Mouse (Mus musculus): ENCODE results near the gene Gm1043. TPM values are rescaled to one million over a fixed set of nuclear protein-coding genes. Genes with fewer than 3 reads are reported as not detected.

Gm1043 gene
- polyA plus RNA-seq, 1 experiment: not detected

- no peak overlapping the region for H3K27ac ChIP-seq (ENCODE audit: insufficient read depth, low read depth, low read length)
- no peak overlapping the region for H3K4me3 ChIP-seq (ENCODE audit: insufficient read depth, low read depth, low read length)
- H3K4me1 ChIP-seq (ENCODE audit: control insufficient read depth, insufficient read depth, low read length): peaks cover 23% of the 10 kb centered on the region
- 94% methylated on average over 8 of the region's 8 CpGs for WGBS
- TF ChIP-seq CTCF (IDR thresholded peaks at IDR 0.05; ENCODE audit: insufficient read depth, low read depth, low read length) (no peak), POLR2A (IDR thresholded peaks at IDR 0.05; ENCODE audit: insufficient read depth, low read depth, low read length) (no peak)
These were observed 23.6 kb upstream of the Gm1043 start for GRCm38 (mm10) chr5:37061612-37062011.

GRCm38 (mm10) chr5:37064454-37065449, 20.4 kb upstream of the Gm1043 start:
- H3K27ac ChIP-seq (ENCODE audit: insufficient read depth, low read depth, low read length): no peak overlapping the region
- 64% methylated on average over 13 of the region's 13 CpGs for WGBS
- no peak overlapping the region for H3K4me3 ChIP-seq (ENCODE audit: insufficient read depth, low read depth, low read length)
- peaks cover 24% of the 10 kb centered on the region for H3K4me1 ChIP-seq (ENCODE audit: control insufficient read depth, insufficient read depth, low read length)
- TF ChIP-seq CTCF (IDR thresholded peaks at IDR 0.05; ENCODE audit: insufficient read depth, low read depth, low read length) (no peak), POLR2A (IDR thresholded peaks at IDR 0.05; ENCODE audit: insufficient read depth, low read depth, low read length) (no peak)

GRCm38 (mm10) chr5:37066703-37067568, 18.2 kb upstream of the Gm1043 start:
- peaks cover 19% of the 10 kb centered on the region for H3K4me1 ChIP-seq (ENCODE audit: control insufficient read depth, insufficient read depth, low read length)
- 68% methylated on average over 8 of the region's 8 CpGs for WGBS
- no peak overlapping the region for H3K4me3 ChIP-seq (ENCODE audit: insufficient read depth, low read depth, low read length)
- TF ChIP-seq POLR2A (IDR thresholded peaks at IDR 0.05; ENCODE audit: insufficient read depth, low read depth, low read length): no peak
- TF ChIP-seq CTCF (IDR thresholded peaks at IDR 0.05; ENCODE audit: insufficient read depth, low read depth, low read length): no peak
- no peak overlapping the region for H3K27ac ChIP-seq (ENCODE audit: insufficient read depth, low read depth, low read length)

GRCm38 (mm10) chr5:37073660-37074059, 11.5 kb upstream of the Gm1043 start:
- no peak for TF ChIP-seq CTCF (IDR thresholded peaks at IDR 0.05; ENCODE audit: insufficient read depth, low read depth, low read length)
- Histone ChIP-seq H3K4me1 (ENCODE audit: control insufficient read depth, insufficient read depth, low read length) (peaks cover 28% of the 10 kb centered on the region), H3K27ac (ENCODE audit: insufficient read depth, low read depth, low read length) (no peak overlapping the region), H3K4me3 (ENCODE audit: insufficient read depth, low read depth, low read length) (no peak overlapping the region)
- 88% methylated on average over 4 of the region's 4 CpGs for WGBS

- 37% methylated on average over 12 of the region's 12 CpGs for WGBS
- TF ChIP-seq CTCF (IDR thresholded peaks at IDR 0.05; ENCODE audit: insufficient read depth, low read depth, low read length) (no peak), POLR2A (IDR thresholded peaks at IDR 0.05; ENCODE audit: insufficient read depth, low read depth, low read length) (no peak)
- H3K27ac ChIP-seq (ENCODE audit: insufficient read depth, low read depth, low read length): peak overlapping the region; percentile 85
- no peak overlapping the region for H3K4me3 ChIP-seq (ENCODE audit: insufficient read depth, low read depth, low read length)
- H3K4me1 ChIP-seq (ENCODE audit: control insufficient read depth, insufficient read depth, low read length): peaks cover 42% of the 10 kb centered on the region
These were observed 8.4 kb upstream of the Gm1043 start for GRCm38 (mm10) chr5:37076692-37077329.

GRCm38 (mm10) chr5:37077330-37077698, 7.9 kb upstream of the Gm1043 start:
- TF ChIP-seq CTCF (IDR thresholded peaks at IDR 0.05; ENCODE audit: insufficient read depth, low read depth, low read length) (no peak), POLR2A (IDR thresholded peaks at IDR 0.05; ENCODE audit: insufficient read depth, low read depth, low read length) (no peak)
- Histone ChIP-seq H3K27ac (ENCODE audit: insufficient read depth, low read depth, low read length) (peak overlapping the region; percentile 85), H3K4me1 (ENCODE audit: control insufficient read depth, insufficient read depth, low read length) (peaks cover 46% of the 10 kb centered on the region), H3K4me3 (ENCODE audit: insufficient read depth, low read depth, low read length) (no peak overlapping the region)
- WGBS: 33% methylated on average over 3 of the region's 3 CpGs

GRCm38 (mm10) chr5:37079484-37079883, 5.7 kb upstream of the Gm1043 start:
- Histone ChIP-seq H3K4me3 (ENCODE audit: insufficient read depth, low read depth, low read length) (no peak overlapping the region), H3K4me1 (ENCODE audit: control insufficient read depth, insufficient read depth, low read length) (peaks cover 55% of the 10 kb centered on the region), H3K27ac (ENCODE audit: insufficient read depth, low read depth, low read length) (no peak overlapping the region)
- TF ChIP-seq CTCF (IDR thresholded peaks at IDR 0.05; ENCODE audit: insufficient read depth, low read depth, low read length): no peak
- TF ChIP-seq POLR2A (IDR thresholded peaks at IDR 0.05; ENCODE audit: insufficient read depth, low read depth, low read length): no peak
- WGBS: 96% methylated on average over 4 of the region's 4 CpGs

- TF ChIP-seq POLR2A (IDR thresholded peaks at IDR 0.05; ENCODE audit: insufficient read depth, low read depth, low read length): no peak
- no peak for TF ChIP-seq CTCF (IDR thresholded peaks at IDR 0.05; ENCODE audit: insufficient read depth, low read depth, low read length)
- Histone ChIP-seq H3K27ac (ENCODE audit: insufficient read depth, low read depth, low read length) (no peak overlapping the region), H3K4me1 (ENCODE audit: control insufficient read depth, insufficient read depth, low read length) (peaks cover 64% of the 10 kb centered on the region), H3K4me3 (ENCODE audit: insufficient read depth, low read depth, low read length) (no peak overlapping the region)
- WGBS: 74% methylated on average over 5 of the region's 5 CpGs
These were observed 4.6 kb upstream of the Gm1043 start for GRCm38 (mm10) chr5:37080601-37081000.
